Mouse (Mus musculus): Measurements from ENCODE around the gene Cenpv.

DNA sequence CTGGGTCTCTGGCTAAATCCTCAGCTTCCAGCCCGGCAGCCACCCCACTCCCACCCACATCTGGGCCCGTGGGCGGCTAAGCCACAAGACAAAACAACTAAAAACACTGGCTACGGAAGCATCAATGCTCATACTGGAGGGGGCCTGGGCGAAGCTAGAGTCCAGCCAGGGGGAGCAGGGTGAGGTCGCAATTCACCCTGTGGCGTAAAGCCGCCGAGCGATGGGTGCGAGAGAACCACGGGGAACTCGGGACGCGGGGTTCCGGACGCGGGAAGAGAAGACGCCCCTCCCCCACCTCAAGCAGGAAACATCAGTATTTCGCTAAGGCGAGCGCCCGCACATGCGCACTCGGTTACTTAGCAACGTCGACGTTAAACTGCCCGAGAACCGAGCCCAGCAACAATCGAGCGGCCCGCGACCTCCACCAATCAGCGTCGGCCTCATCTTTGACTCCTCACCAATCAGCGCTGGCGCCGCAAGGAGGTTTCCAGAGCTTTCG lies 11.7 kb upstream of the Cenpv start, which contains the start of gene Ubb:
- TF ChIP-seq MAX (IDR thresholded peaks at IDR 0.05) (peak; percentile 50), CTCF (IDR thresholded peaks at IDR 0.05; ENCODE audit: control insufficient read depth, insufficient read depth, insufficient read length) (no peak), MYOD1 (IDR thresholded peaks at IDR 0.05; ENCODE audit: control insufficient read depth, insufficient read length, low read depth) (no peak), USF1 (IDR thresholded peaks at IDR 0.05; ENCODE audit: low read depth) (no peak), FOSL1 (IDR thresholded peaks at IDR 0.05; ENCODE audit: insufficient read depth, low read length, poor library complexity, severe bottlenecking) (no peak), CEBPB (IDR thresholded peaks at IDR 0.05; ENCODE audit: low read depth) (no peak), MYOG (IDR thresholded peaks at IDR 0.05; ENCODE audit: control insufficient read depth, extremely low read depth, insufficient read length) (no peak)
